In the genomic region with DNA sequence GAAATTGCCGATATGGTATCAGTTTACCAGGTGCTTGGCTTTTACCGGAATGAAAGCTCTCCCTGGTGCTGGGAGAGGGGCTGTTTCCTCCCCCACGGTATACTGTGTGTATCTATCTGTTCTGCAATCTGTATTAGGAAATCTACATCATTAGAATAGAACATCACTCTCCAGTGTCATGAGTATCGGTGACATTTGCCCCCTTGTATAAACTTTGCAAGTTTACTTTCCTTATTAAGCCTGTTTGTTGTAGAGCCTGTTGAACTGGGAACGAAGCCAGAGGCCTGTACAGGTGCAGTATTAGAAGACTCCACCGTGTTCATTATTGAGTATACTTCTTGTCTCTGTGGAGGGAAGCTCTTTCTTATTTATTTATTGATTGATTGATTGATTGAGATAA, we compare ENCODE assay signal across 21 mouse cellular contexts. TPM values are rescaled to one million over a fixed set of nuclear protein-coding genes. Genes with fewer than 3 reads are reported as not detected.
A peak's percentile ranks its signal among the peaks of the same experiment; 100 is the strongest.
DNase-seq lines count a peak whose midpoint lies in the region; ATAC-seq and TF ChIP-seq lines count a peak whose summit lies in the region.
"Had no signal": no experiment of that assay in that cellular context is flagged by ENCODE, and none has a peak within 500 bp of the region (broad histone marks: within the 10 kb centered on the region; RNA-seq: fewer than 3 reads in every experiment).

No protein-coding gene starts in this region.

- TF ChIP-seq CTCF in lung, postnatal 0 days (IDR thresholded peaks at IDR 0.05) = no peak

- H3K36me3 ChIP-seq in liver, embryonic 13.5 days = no peaks in the 10 kb centered on the region
- no peaks in the 10 kb centered on the region for H3K36me3 ChIP-seq in liver, embryonic 11.5 days (ENCODE audit: control insufficient read depth, insufficient read depth, low read length)
- no peaks in the 10 kb centered on the region for H3K36me3 ChIP-seq in liver, embryonic 16.5 days (ENCODE audit: control insufficient read depth, insufficient read depth)
- H3K36me3 ChIP-seq in lung, postnatal 0 days (ENCODE audit: insufficient read depth, low read length) = no peaks in the 10 kb centered on the region
- H3K36me3 ChIP-seq in stomach, embryonic 16.5 days (ENCODE audit: control insufficient read depth, insufficient read depth, low read length) = no peaks in the 10 kb centered on the region
- H3K36me3 ChIP-seq: heart, embryonic 10.5 days; hindbrain, embryonic 15.5 days; midbrain, embryonic 13.5 days; neural tube, embryonic 15.5 days had no signal

- no peak overlapping the region for H3K4me2 ChIP-seq in liver, embryonic 13.5 days
- no peak overlapping the region for H3K4me2 ChIP-seq in liver, embryonic 11.5 days
- H3K4me2 ChIP-seq in liver, embryonic 16.5 days (ENCODE audit: low read depth, low read length) = no peak overlapping the region
- peak overlapping the region; percentile 25; the same call in 1 of the 2 replicates for H3K4me2 ChIP-seq in lung, postnatal 0 days (replicated peaks; ENCODE audit: low read depth, low read length)
- peak overlapping the region; percentile 23; the same call in 1 of the 2 replicates for H3K4me2 ChIP-seq in stomach, embryonic 16.5 days (ENCODE audit: low read depth, low read length)
- H3K4me2 ChIP-seq: hindbrain, embryonic 15.5 days; midbrain, embryonic 13.5 days; neural tube, embryonic 15.5 days had no signal

- peaks cover 41% of the 10 kb centered on the region for H3K27me3 ChIP-seq in liver, embryonic 13.5 days
- H3K27me3 ChIP-seq in liver, embryonic 11.5 days (replicated peaks; ENCODE audit: control insufficient read depth, insufficient read depth, low read length) = no peaks in the 10 kb centered on the region
- H3K27me3 ChIP-seq in liver, embryonic 16.5 days (ENCODE audit: control insufficient read depth, insufficient read depth, low read depth, low read length) = peaks cover 52% of the 10 kb centered on the region
- no peaks in the 10 kb centered on the region for H3K27me3 ChIP-seq in lung, postnatal 0 days (replicated peaks; ENCODE audit: insufficient read depth, low read length)
- no peaks in the 10 kb centered on the region for H3K27me3 ChIP-seq in stomach, embryonic 16.5 days (ENCODE audit: control insufficient read depth, insufficient read depth, low read length)
- H3K27me3 ChIP-seq: hindbrain, embryonic 15.5 days; midbrain, embryonic 13.5 days; neural tube, embryonic 15.5 days had no signal

- no peak for TF ChIP-seq EP300 in lung, postnatal 0 days (IDR thresholded peaks at IDR 0.05)

- H3K9me3 ChIP-seq in liver, embryonic 13.5 days (replicated peaks) = no peaks in the 10 kb centered on the region
- no peaks in the 10 kb centered on the region for H3K9me3 ChIP-seq in liver, embryonic 11.5 days (ENCODE audit: control insufficient read depth, low read length)
- no peaks in the 10 kb centered on the region for H3K9me3 ChIP-seq in liver, embryonic 16.5 days (replicated peaks; ENCODE audit: control insufficient read depth, low read length)
- no peaks in the 10 kb centered on the region for H3K9me3 ChIP-seq in lung, postnatal 0 days (ENCODE audit: low read length)
- H3K9me3 ChIP-seq in stomach, embryonic 16.5 days (replicated peaks; ENCODE audit: control insufficient read depth, low read length) = no peaks in the 10 kb centered on the region
- H3K9me3 ChIP-seq: heart, embryonic 10.5 days; hindbrain, embryonic 15.5 days; midbrain, embryonic 13.5 days; neural tube, embryonic 15.5 days had no signal

- ATAC-seq in liver, embryonic 13.5 days (ENCODE audit: low read depth) = peak; percentile 62; the same call in 1 of the 2 replicates
- ATAC-seq in liver, embryonic 11.5 days (replicated peaks; ENCODE audit: low FRiP score) = no peak
- ATAC-seq in liver, embryonic 16.5 days (ENCODE audit: low read depth) = peak; percentile 82
- ATAC-seq in lung, postnatal 0 days = peak; percentile 71
- peak; percentile 68; the same call in 1 of the 2 replicates for ATAC-seq in stomach, embryonic 16.5 days (ENCODE audit: insufficient read depth, low FRiP score)
- ATAC-seq: forebrain, embryonic 14.5 days; midbrain, embryonic 13.5 days had no signal

- H3K9ac ChIP-seq in liver, embryonic 13.5 days = no peak overlapping the region
- H3K9ac ChIP-seq in liver, embryonic 11.5 days (ENCODE audit: low read depth, low read length) = no peak overlapping the region
- no peak overlapping the region for H3K9ac ChIP-seq in liver, embryonic 16.5 days (ENCODE audit: low read depth, low read length)
- H3K9ac ChIP-seq in lung, postnatal 0 days (replicated peaks; ENCODE audit: low read depth) = no peak overlapping the region
- H3K9ac ChIP-seq in stomach, embryonic 16.5 days (ENCODE audit: low read length) = no peak overlapping the region
- H3K9ac ChIP-seq: hindbrain, embryonic 15.5 days; midbrain, embryonic 13.5 days; neural tube, embryonic 15.5 days had no signal

- no peak overlapping the region for H3K27ac ChIP-seq in liver, embryonic 13.5 days
- H3K27ac ChIP-seq in liver, embryonic 11.5 days (ENCODE audit: low read depth, low read length) = no peak overlapping the region
- H3K27ac ChIP-seq in liver, embryonic 16.5 days (ENCODE audit: low read length) = no peak overlapping the region
- H3K27ac ChIP-seq in lung, postnatal 0 days (ENCODE audit: low read length) = 0 out of 2 replicates have a peak overlapping the region, but pooled peaks have one; percentile 35
- H3K27ac ChIP-seq in stomach, embryonic 16.5 days (ENCODE audit: low read length) = peak overlapping the region; percentile 76
- H3K27ac ChIP-seq: heart, embryonic 10.5 days; hindbrain, embryonic 15.5 days; midbrain, embryonic 13.5 days; neural tube, embryonic 15.5 days had no signal

- no peak for DNase-seq in liver, embryonic 13.5 days
- no peak for DNase-seq in liver, embryonic 11.5 days (ENCODE audit: low spot score)
- peak; percentile 72 for DNase-seq in lung, postnatal 0 days (ENCODE audit: low spot score)
- no peak for DNase-seq in kidney, adult 11 months
- DNase-seq in gastrocnemius, adult 8-10 months (ENCODE audit: low spot score in 2 of 2) = no peak
- DNase-seq: adrenal gland, adult 8-10 months; B cell, adult 2 months; cerebellum, adult 11-12 months; cerebellum, postnatal 36 days; heart, postnatal 14 days; layer of hippocampus, postnatal 36 days; left cerebral cortex, postnatal 4 days; thymus, adult 18-20 months had no signal

- no peak overlapping the region for H3K4me3 ChIP-seq in liver, embryonic 13.5 days (replicated peaks)
- no peak overlapping the region for H3K4me3 ChIP-seq in liver, embryonic 11.5 days (ENCODE audit: low read depth, low read length)
- no peak overlapping the region for H3K4me3 ChIP-seq in liver, embryonic 16.5 days (ENCODE audit: low read depth, low read length)
- no peak overlapping the region for H3K4me3 ChIP-seq in lung, postnatal 0 days (ENCODE audit: low read depth, low read length)
- H3K4me3 ChIP-seq in stomach, embryonic 16.5 days (replicated peaks; ENCODE audit: low read length) = no peak overlapping the region
- H3K4me3 ChIP-seq: erythroblast, embryonic 14.5 days; heart, embryonic 10.5 days; hindbrain, embryonic 15.5 days; midbrain, embryonic 13.5 days; neural tube, embryonic 15.5 days had no signal

- WGBS in liver, embryonic 13.5 days (ENCODE audit: insufficient replicate concordance) = 56% methylated on average over 6 of the region's 6 CpGs
- WGBS in liver, embryonic 11.5 days = 65% methylated on average over 6 of the region's 6 CpGs
- 40% methylated on average over 6 of the region's 6 CpGs for WGBS in liver, embryonic 16.5 days (ENCODE audit: insufficient replicate concordance)
- 19% methylated on average over 6 of the region's 6 CpGs for WGBS in lung, postnatal 0 days
- WGBS in stomach, embryonic 16.5 days = 35% methylated on average over 6 of the region's 6 CpGs

- H3K4me1 ChIP-seq in liver, embryonic 13.5 days (replicated peaks) = no peaks in the 10 kb centered on the region
- no peaks in the 10 kb centered on the region for H3K4me1 ChIP-seq in liver, embryonic 11.5 days (replicated peaks; ENCODE audit: control insufficient read depth, insufficient read depth, low read length)
- no peaks in the 10 kb centered on the region for H3K4me1 ChIP-seq in liver, embryonic 16.5 days (ENCODE audit: control insufficient read depth, low read depth, low read length)
- H3K4me1 ChIP-seq in lung, postnatal 0 days (ENCODE audit: insufficient read depth, low read depth, low read length) = no peaks in the 10 kb centered on the region
- H3K4me1 ChIP-seq in stomach, embryonic 16.5 days (ENCODE audit: control insufficient read depth, insufficient read depth, low read length) = peaks cover 12% of the 10 kb centered on the region; the same call in 1 of the 2 replicates
- H3K4me1 ChIP-seq: heart, embryonic 10.5 days; hindbrain, embryonic 15.5 days; midbrain, embryonic 13.5 days; neural tube, embryonic 15.5 days had no signal

RNA-seq across cellular contexts. Expression of a gene that starts 30.6 kb away (rescaled TPM):
- 281 and 285 TPM in 2 replicates for polyA plus RNA-seq in liver, embryonic 13.5 days (2015; fragmentation: Nextera tagmentation; extraction: Ambion mirVana)
- 410 and 426 TPM in 2 replicates for polyA plus RNA-seq in liver, embryonic 11.5 days (2014; fragmentation: Nextera tagmentation; extraction: Ambion mirVana)
- polyA plus RNA-seq in liver, embryonic 16.5 days (2015; fragmentation: Nextera tagmentation; extraction: Ambion mirVana) = 163 and 178 TPM in 2 replicates
- polyA plus RNA-seq in lung, postnatal 0 days (2015; fragmentation: Nextera tagmentation; extraction: Ambion mirVana) = 281 and 292 TPM in 2 replicates
- 359 and 373 TPM in 2 replicates for polyA plus RNA-seq in stomach, embryonic 16.5 days (2015; fragmentation: Nextera tagmentation; extraction: Ambion mirVana)
- 100 to 1,000 TPM; 157 to 164 (median 160) TPM for total RNA-seq in gastrocnemius, adult 8-10 months (2022)

RNA-seq across cellular contexts. Expression of a gene that starts 50.6 kb away (rescaled TPM):
- 8.2 and 10.8 TPM in 2 replicates for polyA plus RNA-seq in liver, embryonic 13.5 days (2015; fragmentation: Nextera tagmentation; extraction: Ambion mirVana)
- 18.9 and 21.7 TPM in 2 replicates for polyA plus RNA-seq in liver, embryonic 11.5 days (2014; fragmentation: Nextera tagmentation; extraction: Ambion mirVana)
- polyA plus RNA-seq in liver, embryonic 16.5 days (2015; fragmentation: Nextera tagmentation; extraction: Ambion mirVana) = 5.3 and 5.5 TPM in 2 replicates
- polyA plus RNA-seq in lung, postnatal 0 days (2015; fragmentation: Nextera tagmentation; extraction: Ambion mirVana) = 7.6 and 8.2 TPM in 2 replicates
- 10.6 and 10.9 TPM in 2 replicates for polyA plus RNA-seq in stomach, embryonic 16.5 days (2015; fragmentation: Nextera tagmentation; extraction: Ambion mirVana)
- total RNA-seq in gastrocnemius, adult 8-10 months (2022) = 10 to 100 TPM in 1 of 4 experiments, 1 to 10 TPM in 3; 7.5 to 11.3 (median 9.5) TPM

RNA-seq across cellular contexts. Expression of a gene that starts 54.0 kb away (rescaled TPM):
- polyA plus RNA-seq in liver, embryonic 13.5 days (2015; fragmentation: Nextera tagmentation; extraction: Ambion mirVana) = 8.9 and 10.0 TPM in 2 replicates
- 19.0 and 24.8 TPM in 2 replicates for polyA plus RNA-seq in liver, embryonic 11.5 days (2014; fragmentation: Nextera tagmentation; extraction: Ambion mirVana)
- polyA plus RNA-seq in liver, embryonic 16.5 days (2015; fragmentation: Nextera tagmentation; extraction: Ambion mirVana) = 5.1 and 6.0 TPM in 2 replicates
- 8.1 and 9.2 TPM in 2 replicates for polyA plus RNA-seq in lung, postnatal 0 days (2015; fragmentation: Nextera tagmentation; extraction: Ambion mirVana)
- polyA plus RNA-seq in stomach, embryonic 16.5 days (2015; fragmentation: Nextera tagmentation; extraction: Ambion mirVana) = 22.5 and 23.9 TPM in 2 replicates
- total RNA-seq in gastrocnemius, adult 8-10 months (2022) = 10 to 100 TPM; 11.6 to 13.5 (median 12.1) TPM

Comparison
In these comparisons a context has a peak if more than half of its experiments do, and no peak if none do; other contexts are left out.
1. H3K27ac ChIP-seq: peak in lung, postnatal 0 days (single experiment) and stomach, embryonic 16.5 days (single experiment); none in liver, embryonic 13.5 days (single experiment), liver, embryonic 11.5 days (single experiment) and liver, embryonic 16.5 days (single experiment).
2. H3K4me2 ChIP-seq: peak in lung, postnatal 0 days (single experiment) and stomach, embryonic 16.5 days (single experiment); none in liver, embryonic 13.5 days (single experiment), liver, embryonic 11.5 days (single experiment) and liver, embryonic 16.5 days (single experiment).